Mouse (Mus musculus) MEL (cell line): Measurements from ENCODE around the gene Smoc1. TPM values are rescaled to one million over a fixed set of nuclear protein-coding genes. Genes with fewer than 3 reads are reported as not detected.

ENCODE experiments used
- DNase-seq: peaks from one replicate; pipeline ENCODE4 v3.0.0; 2011; ENCODE audit warnings: low read depth, low spot score
- H3K27ac ChIP-seq: 2 replicates; pipeline ENCODE4 v1.5.1; 2012; ENCODE audit warnings: low read depth, mild to moderate bottlenecking, control low read depth, low read length, moderate library complexity; ENCODE audit not compliant: control insufficient read depth
- H3K27me3 ChIP-seq, 2 experiments: fragments of 150-350 bp in 1 of 2; sonication (generic) in 1 of 2; 2 replicates each; pipeline ENCODE4 v1.6.1; 2012; ENCODE audit warnings: low read length in 2 of 2, mild to moderate bottlenecking in 2 of 2, improper control_type of control experiment in 1 of 2, moderate library complexity in 1 of 2; ENCODE audit not compliant: insufficient read depth in 2 of 2, control insufficient read depth in 1 of 2
- H3K36me3 ChIP-seq, 2 experiments: 2 replicates each; pipeline ENCODE4 v1.6.1; 2012 to 2014; ENCODE audit warnings: low read length in 2 of 2, improper control_type of control experiment in 1 of 2, inconsistent platforms in 1 of 2, mild to moderate bottlenecking in 1 of 2; ENCODE audit not compliant: insufficient read depth in 2 of 2, control insufficient read depth in 1 of 2
- H3K4me1 ChIP-seq, 2 experiments: fragments of 150-350 bp in 1 of 2; sonication (generic) in 1 of 2; 2 replicates each; pipeline ENCODE4 v1.6.1; 2012; ENCODE audit warnings: low read length in 2 of 2, improper control_type of control experiment in 1 of 2, mild to moderate bottlenecking in 1 of 2; ENCODE audit not compliant: insufficient read depth in 2 of 2, control insufficient read depth in 1 of 2
- H3K4me3 ChIP-seq, 2 experiments: fragments of 150-350 bp in 1 of 2; sonication (generic) in 1 of 2; 2 replicates each; pipeline ENCODE4 v1.5.1; 2012; ENCODE audit warnings: low read depth in 2 of 2, low read length in 2 of 2, mild to moderate bottlenecking in 2 of 2, moderate library complexity in 2 of 2, control low read depth in 1 of 2, improper control_type of control experiment in 1 of 2; ENCODE audit not compliant: control insufficient read depth in 1 of 2, insufficient read depth in 1 of 2
- H3K79me2 ChIP-seq: 2 replicates; pipeline ENCODE4 v1.6.1; 2012; ENCODE audit warnings: mild to moderate bottlenecking, low read length, moderate library complexity; ENCODE audit not compliant: control insufficient read depth, poor library complexity, insufficient read depth
- H3K9ac ChIP-seq: 2 replicates; pipeline ENCODE4 v1.6.1; 2012; ENCODE audit warnings: low read depth, mild to moderate bottlenecking, control low read depth, low read length, moderate library complexity; ENCODE audit not compliant: control insufficient read depth, poor library complexity, severe bottlenecking
- H3K9me3 ChIP-seq: fragments of 150-350 bp; sonication (generic); replicated peaks from 2 replicates; pipeline ENCODE4 v1.6.1; 2012; ENCODE audit warnings: mild to moderate bottlenecking, low read length, improper control_type of control experiment, moderate library complexity; ENCODE audit not compliant: insufficient read depth
- CTCF ChIP-seq, 3 experiments: IDR thresholded peaks in 2 of 3; conservative IDR thresholded peaks in 1 of 3; 2 replicates each; pipeline ENCODE4 v1.5.1; 2011 to 2012; ENCODE audit warnings: low read length in 3 of 3, low read depth in 2 of 3, mild to moderate bottlenecking in 2 of 3, improper control_type of control experiment in 1 of 3, inconsistent platforms in 1 of 3, mixed read lengths in 1 of 3, moderate library complexity in 1 of 3; ENCODE audit not compliant: control insufficient read depth in 1 of 3, insufficient read depth in 1 of 3, poor library complexity in 1 of 3, severe bottlenecking in 1 of 3
- ELF1 ChIP-seq: IDR thresholded peaks from 2 replicates; pipeline ENCODE4 v1.6.1; 2014; ENCODE audit warnings: low read depth, mild to moderate bottlenecking, inconsistent platforms, low read length, improper control_type of control experiment, moderate library complexity
- GABPA ChIP-seq: IDR thresholded peaks from 2 replicates; pipeline ENCODE4 v1.6.1; 2012; ENCODE audit warnings: low read depth, mild to moderate bottlenecking, inconsistent platforms, low read length, improper control_type of control experiment, moderate library complexity
- GATA1 ChIP-seq: IDR thresholded peaks from 2 replicates; pipeline ENCODE4 v1.6.1; 2011; ENCODE audit warnings: low read depth, low read length, improper control_type of control experiment
- JUND ChIP-seq: IDR thresholded peaks from 2 replicates; pipeline ENCODE4 v1.6.1; 2011; ENCODE audit warnings: low read depth, mild to moderate bottlenecking, improper control_type of control experiment, low read length
- MAFK ChIP-seq: IDR thresholded peaks from 2 replicates; pipeline ENCODE4 v1.6.1; 2011; ENCODE audit warnings: low read depth, mild to moderate bottlenecking, low read length, improper control_type of control experiment, borderline replicate concordance
- MXI1 ChIP-seq: IDR thresholded peaks from 2 replicates; pipeline ENCODE4 v1.6.1; 2011; ENCODE audit warnings: mild to moderate bottlenecking, low read depth, low read length, improper control_type of control experiment
- MYB ChIP-seq: IDR thresholded peaks from 2 replicates; pipeline ENCODE4 v1.6.1; 2011; ENCODE audit warnings: mild to moderate bottlenecking, low read depth, low read length, improper control_type of control experiment
- MYC ChIP-seq: IDR thresholded peaks from 2 replicates; pipeline ENCODE4 v1.6.1; 2011; ENCODE audit warnings: low read depth, mild to moderate bottlenecking, low read length, improper control_type of control experiment, moderate library complexity
- POLR2A ChIP-seq, 2 experiments: IDR thresholded peaks; 2 replicates each; pipeline ENCODE4 v1.6.1; 2011 to 2012; ENCODE audit warnings: low read length in 2 of 2, mild to moderate bottlenecking in 2 of 2, control low read depth in 1 of 2, improper control_type of control experiment in 1 of 2, low read depth in 1 of 2, moderate library complexity in 1 of 2; ENCODE audit not compliant: control insufficient read depth in 1 of 2, insufficient read depth in 1 of 2, poor library complexity in 1 of 2
- POLR2AphosphoS2 ChIP-seq: IDR thresholded peaks from 2 replicates; pipeline ENCODE4 v1.6.1; 2011; ENCODE audit warnings: low read length, improper control_type of control experiment
- RCOR1 ChIP-seq: IDR thresholded peaks from 2 replicates; pipeline ENCODE4 v1.6.1; 2012; ENCODE audit warnings: low read depth, mild to moderate bottlenecking, inconsistent platforms, low read length, improper control_type of control experiment
- TAL1 ChIP-seq: IDR thresholded peaks from 2 replicates; pipeline ENCODE4 v1.6.1; 2012; ENCODE audit warnings: mild to moderate bottlenecking, inconsistent platforms, low read length, moderate library complexity, mixed read lengths
- TCF12 ChIP-seq: IDR thresholded peaks from 2 replicates; pipeline ENCODE4 v1.6.1; 2014; ENCODE audit warnings: low read depth, mild to moderate bottlenecking, inconsistent platforms, low read length, improper control_type of control experiment, moderate library complexity
- UBTF ChIP-seq: IDR thresholded peaks from 2 replicates; pipeline ENCODE4 v1.6.1; 2012; ENCODE audit warnings: low read depth, mild to moderate bottlenecking, inconsistent platforms, low read length, improper control_type of control experiment, moderate library complexity, borderline replicate concordance; ENCODE audit not compliant: insufficient read depth
- USF1 ChIP-seq: IDR thresholded peaks from 2 replicates; pipeline ENCODE4 v1.6.1; 2014; ENCODE audit warnings: low read depth, mild to moderate bottlenecking, inconsistent platforms, low read length, improper control_type of control experiment, moderate library complexity
- ZMIZ1 ChIP-seq: IDR thresholded peaks from 2 replicates; pipeline ENCODE4 v1.6.1; 2012; ENCODE audit warnings: low read depth, mild to moderate bottlenecking, inconsistent platforms, low read length, improper control_type of control experiment, moderate library complexity
- polyA plus RNA-seq, 2 experiments: library from polyadenylated mRNA; stranded (reverse) in 1 of 2; unstranded in 1 of 2; fragments of >175 nt in 1 of 2; fragments of >200 nt in 1 of 2; gene quantifications; 2 replicates each; pipeline versions ENCODE4 v1.2.1 to v1.2.4; 2012; ENCODE audit warnings: low replicate concordance in 2 of 2, low read depth in 1 of 2; ENCODE audit not compliant: insufficient read length in 2 of 2, insufficient read depth in 1 of 2, missing spikeins in 1 of 2
- total RNA-seq: library from RNA; depleted of rRNA; stranded (reverse); fragments of 300-350 nt; gene quantifications from 2 replicates; pipeline ENCODE4 v1.2.3, GENCODE M21; 2012

Gene Smoc1
- total and polyA plus RNA-seq, 3 experiments, result 18.8 to 23.3 TPM; not detected in 1

GRCm38 (mm10) chr12:81155675-81156074 is 129.1 kb downstream of the Smoc1 start:
- Histone ChIP-seq H3K36me3 (no peaks in the 10 kb centered on the region; a peak in 1 of 4 replicates), H3K27ac (no peak overlapping the region), H3K4me3 (no peak overlapping the region), H3K9me3 (no peaks in the 10 kb centered on the region), H3K79me2 (no peaks in the 10 kb centered on the region), H3K27me3 (no peaks in the 10 kb centered on the region), H3K4me1 (no peaks in the 10 kb centered on the region), H3K9ac (no peak overlapping the region)
- no peak for TF ChIP-seq MYC
- TF ChIP-seq GATA1, result no peak
- no peak for TF ChIP-seq TCF12
- TF ChIP-seq RCOR1, result no peak
- no peak for TF ChIP-seq TAL1
- TF ChIP-seq ZMIZ1, result no peak
- no peak for TF ChIP-seq UBTF
- no peak for TF ChIP-seq GABPA
- no peak for TF ChIP-seq JUND
- no peak for TF ChIP-seq MXI1
- no peak for DNase-seq

GRCm38 (mm10) chr12:81156841-81157240 is 130.2 kb downstream of the Smoc1 start:
- no peak for TF ChIP-seq POLR2A (IDR thresholded peaks at IDR 0.05; ENCODE audit: control insufficient read depth in 1 of 2, insufficient read depth in 1 of 2, low read depth in 1 of 2, low read length in 2 of 2, poor library complexity in 1 of 2)
- TF ChIP-seq CTCF (IDR thresholded peaks at IDR 0.05 in 2 of 3, conservative IDR thresholded peaks at IDR 0.05 in 1 of 3; ENCODE audit: control insufficient read depth in 1 of 3, insufficient read depth in 1 of 3, low read depth in 2 of 3, low read length in 3 of 3, poor library complexity in 1 of 3, severe bottlenecking in 1 of 3), result no peak
- no peak for TF ChIP-seq MYC
- TF ChIP-seq USF1, result no peak
- H3K9ac ChIP-seq, result no peak overlapping the region
- no peaks in the 10 kb centered on the region for H3K79me2 ChIP-seq
- H3K9me3 ChIP-seq, result no peaks in the 10 kb centered on the region
- H3K4me1 ChIP-seq, result no peaks in the 10 kb centered on the region
- DNase-seq, result no peak
- no peaks in the 10 kb centered on the region; a peak in 1 of 4 replicates for H3K36me3 ChIP-seq
- no peaks in the 10 kb centered on the region for H3K27me3 ChIP-seq
- H3K4me3 ChIP-seq, result no peak overlapping the region
- no peak overlapping the region for H3K27ac ChIP-seq

- no peak overlapping the region for H3K27ac ChIP-seq
- TF ChIP-seq MAFK, result no peak
- no peak for TF ChIP-seq GABPA
- TF ChIP-seq GATA1, result no peak
- TF ChIP-seq JUND, result no peak
- TF ChIP-seq CTCF (IDR thresholded peaks at IDR 0.05 in 2 of 3, conservative IDR thresholded peaks at IDR 0.05 in 1 of 3; ENCODE audit: control insufficient read depth in 1 of 3, insufficient read depth in 1 of 3, low read depth in 2 of 3, low read length in 3 of 3, poor library complexity in 1 of 3, severe bottlenecking in 1 of 3), result no peak
- TF ChIP-seq ELF1, result no peak
- no peak for TF ChIP-seq MYB
- TF ChIP-seq TCF12, result no peak
- no peak for TF ChIP-seq POLR2AphosphoS2
- TF ChIP-seq, all 39 proteins: peak for 0
- Histone ChIP-seq H3K27me3 (no peaks in the 10 kb centered on the region), H3K36me3 (no peaks in the 10 kb centered on the region; a peak in 1 of 4 replicates), H3K79me2 (no peaks in the 10 kb centered on the region), H3K4me3 (no peak overlapping the region), H3K9ac (no peak overlapping the region), H3K9me3 (no peaks in the 10 kb centered on the region), H3K4me1 (no peaks in the 10 kb centered on the region)
- DNase-seq, result no peak
Observed at GRCm38 (mm10) chr12:81159947-81160346, 133.3 kb downstream of the Smoc1 start.
